Mouse (Mus musculus): ENCODE measurements around the gene Trpm6. TPM values are rescaled to one million over a fixed set of nuclear protein-coding genes. Genes with fewer than 3 reads are reported as not detected.
A peak's percentile ranks its signal among the peaks of the same experiment; 100 is the strongest.

The Trpm6 gene
- polyA plus RNA-seq (2015; fragmentation: Nextera tagmentation; extraction: Ambion mirVana): 4.5 and 5.7 TPM in 2 replicates

- DNase-seq (ENCODE audit: low spot score) (peak; percentile 57), ATAC-seq (peak; percentile 87)
- TF ChIP-seq CTCF (IDR thresholded peaks at IDR 0.05): no peak
- H3K27me3 ChIP-seq (replicated peaks; ENCODE audit: insufficient read depth, low read length): no peaks in the 10 kb centered on the region
- peak within 1 kb of the TSS; percentile 73 for H3K27ac ChIP-seq (ENCODE audit: low read length)
- no peaks in the 10 kb centered on the region for H3K4me1 ChIP-seq (ENCODE audit: insufficient read depth, low read depth, low read length)
- H3K4me3 ChIP-seq (ENCODE audit: low read depth, low read length): peak within 1 kb of the TSS; percentile 44
- H3K4me2 ChIP-seq (replicated peaks; ENCODE audit: low read depth, low read length): peak within 1 kb of the TSS; percentile 72
- H3K9ac ChIP-seq (replicated peaks; ENCODE audit: low read depth): peak within 1 kb of the TSS; percentile 4
- H3K36me3 ChIP-seq (ENCODE audit: insufficient read depth, low read length): no peaks in the 10 kb centered on the region
- 4% methylated on average over 41 of the region's 41 CpGs for WGBS
- no peaks in the 10 kb centered on the region for H3K9me3 ChIP-seq (ENCODE audit: low read length)
These were observed at the start of gene Trpm6 for GRCm38 (mm10) chr19:18749598-18750339. Trpm6 (plus strand) TSS chr19:18749983.

GRCm38 (mm10) chr19:18708101-18708500, 41.7 kb upstream of the Trpm6 start:
- H3K4me3 ChIP-seq (ENCODE audit: low read depth, low read length): no peak overlapping the region

DNA sequence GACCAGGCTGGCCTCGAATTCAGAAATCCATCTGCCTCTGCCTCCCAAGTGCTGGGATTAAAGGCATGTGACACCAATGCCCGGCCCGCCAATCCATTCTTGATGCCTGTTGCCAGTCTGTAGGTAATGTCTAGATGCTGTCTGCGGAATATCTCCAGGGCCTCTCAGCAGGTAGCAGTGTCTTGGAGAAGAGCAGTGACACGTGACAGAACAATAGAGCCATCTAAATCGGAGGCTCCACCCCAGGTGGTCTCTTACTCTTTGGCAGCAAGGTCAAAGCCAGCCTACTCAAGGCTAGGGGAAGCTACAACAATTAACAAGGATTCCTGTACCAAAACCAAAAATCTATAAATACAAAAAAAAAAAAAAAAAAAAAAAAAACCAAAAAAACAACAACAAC, 38.9 kb upstream of the Trpm6 start:
- no peak for ATAC-seq
- Histone ChIP-seq H3K9me3 (ENCODE audit: low read length) (no peaks in the 10 kb centered on the region), H3K27ac (ENCODE audit: low read length) (no peak overlapping the region), H3K36me3 (ENCODE audit: insufficient read depth, low read length) (no peaks in the 10 kb centered on the region), H3K4me2 (replicated peaks; ENCODE audit: low read depth, low read length) (no peak overlapping the region), H3K4me3 (ENCODE audit: low read depth, low read length) (no peak overlapping the region), H3K9ac (replicated peaks; ENCODE audit: low read depth) (no peak overlapping the region), H3K27me3 (replicated peaks; ENCODE audit: insufficient read depth, low read length) (no peaks in the 10 kb centered on the region), H3K4me1 (ENCODE audit: insufficient read depth, low read depth, low read length) (peaks cover 11% of the 10 kb centered on the region; the same call in 1 of the 2 replicates)
- 82% methylated on average over 6 of the region's 6 CpGs for WGBS
- no peak for DNase-seq (ENCODE audit: low spot score)
- TF ChIP-seq CTCF (IDR thresholded peaks at IDR 0.05) (no peak), EP300 (IDR thresholded peaks at IDR 0.05) (no peak)

More at GRCm38 (mm10) chr19:18708101-18708500, 41.7 kb upstream of the Trpm6 start:
- no peak overlapping the region for H3K4me2 ChIP-seq (replicated peaks; ENCODE audit: low read depth, low read length)
- H3K36me3 ChIP-seq (ENCODE audit: insufficient read depth, low read length): no peaks in the 10 kb centered on the region
- no peaks in the 10 kb centered on the region for H3K4me1 ChIP-seq (ENCODE audit: insufficient read depth, low read depth, low read length)
- H3K27ac ChIP-seq (ENCODE audit: low read length): no peak overlapping the region
- H3K27me3 ChIP-seq (replicated peaks; ENCODE audit: insufficient read depth, low read length): no peaks in the 10 kb centered on the region
- ATAC-seq (no peak), DNase-seq (ENCODE audit: low spot score) (no peak)
- H3K9me3 ChIP-seq (ENCODE audit: low read length): no peaks in the 10 kb centered on the region
- H3K9ac ChIP-seq (replicated peaks; ENCODE audit: low read depth): no peak overlapping the region
- TF ChIP-seq EP300 (IDR thresholded peaks at IDR 0.05) (no peak), CTCF (IDR thresholded peaks at IDR 0.05) (no peak)

GRCm38 (mm10) chr19:18711589-18711988, 38.2 kb upstream of the Trpm6 start:
- no peaks in the 10 kb centered on the region for H3K27me3 ChIP-seq (replicated peaks; ENCODE audit: insufficient read depth, low read length)
- no peak overlapping the region for H3K4me3 ChIP-seq (ENCODE audit: low read depth, low read length)
- peaks cover 11% of the 10 kb centered on the region; the same call in 1 of the 2 replicates for H3K4me1 ChIP-seq (ENCODE audit: insufficient read depth, low read depth, low read length)
- ATAC-seq (no peak), DNase-seq (ENCODE audit: low spot score) (peak; percentile 8)
- H3K36me3 ChIP-seq (ENCODE audit: insufficient read depth, low read length): no peaks in the 10 kb centered on the region
- TF ChIP-seq EP300 (IDR thresholded peaks at IDR 0.05) (no peak), CTCF (IDR thresholded peaks at IDR 0.05) (no peak)
- no peaks in the 10 kb centered on the region for H3K9me3 ChIP-seq (ENCODE audit: low read length)
- 72% methylated on average over 9 of the region's 9 CpGs for WGBS
- H3K4me2 ChIP-seq (replicated peaks; ENCODE audit: low read depth, low read length): no peak overlapping the region
- no peak overlapping the region for H3K9ac ChIP-seq (replicated peaks; ENCODE audit: low read depth)
- H3K27ac ChIP-seq (ENCODE audit: low read length): no peak overlapping the region

DNA sequence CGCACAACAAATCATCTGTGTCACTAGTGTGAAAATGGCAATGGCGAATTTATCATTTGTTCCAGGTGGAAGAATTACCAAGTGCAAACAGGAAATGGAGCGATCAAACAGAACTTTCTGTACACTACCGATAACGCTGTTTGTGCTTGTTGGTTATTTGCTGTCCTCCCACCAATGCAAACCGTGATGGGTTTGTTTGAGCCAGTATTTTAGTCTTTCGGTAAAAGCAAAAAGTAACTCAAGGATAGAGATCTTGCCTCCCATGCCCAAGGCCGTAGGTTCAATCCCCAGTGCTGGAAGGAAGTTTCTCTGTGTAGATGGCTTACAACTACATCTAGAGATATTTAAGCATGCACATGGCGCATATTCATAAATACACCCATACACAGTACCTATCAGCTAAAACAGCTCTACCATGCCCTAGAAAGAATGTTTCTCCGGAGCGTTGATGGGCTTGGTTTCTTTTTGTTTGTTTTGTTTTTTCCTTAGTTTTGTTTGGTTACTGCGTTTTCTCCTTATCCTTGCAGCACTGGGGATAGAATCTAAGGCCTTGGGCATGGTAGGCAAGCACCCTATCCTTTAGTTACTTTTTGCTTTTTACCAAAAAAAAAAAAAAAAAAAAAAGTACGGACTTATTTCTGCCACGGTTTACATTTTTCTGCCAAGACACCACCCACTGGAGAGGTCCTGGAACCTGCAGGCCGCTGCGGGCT, 37.5 kb upstream of the Trpm6 start:
- peak overlapping the region; percentile 94 for H3K4me2 ChIP-seq (replicated peaks; ENCODE audit: low read depth, low read length)
- TF ChIP-seq EP300 (IDR thresholded peaks at IDR 0.05) (no peak), CTCF (IDR thresholded peaks at IDR 0.05) (no peak)
- peaks cover 11% of the 10 kb centered on the region; the same call in 1 of the 2 replicates for H3K4me1 ChIP-seq (ENCODE audit: insufficient read depth, low read depth, low read length)
- H3K27ac ChIP-seq (ENCODE audit: low read length): peak overlapping the region; percentile 94
- H3K4me3 ChIP-seq (ENCODE audit: low read depth, low read length): peak overlapping the region; percentile 66
- H3K27me3 ChIP-seq (replicated peaks; ENCODE audit: insufficient read depth, low read length): no peaks in the 10 kb centered on the region
- H3K36me3 ChIP-seq (ENCODE audit: insufficient read depth, low read length): no peaks in the 10 kb centered on the region
- H3K9ac ChIP-seq (replicated peaks; ENCODE audit: low read depth): peak overlapping the region; percentile 55
- H3K9me3 ChIP-seq (ENCODE audit: low read length): no peaks in the 10 kb centered on the region
- WGBS: 49% methylated on average over 16 of the region's 16 CpGs
- ATAC-seq (no peak), DNase-seq (ENCODE audit: low spot score) (no peak)

- Histone ChIP-seq H3K9me3 (ENCODE audit: low read length) (no peaks in the 10 kb centered on the region), H3K9ac (replicated peaks; ENCODE audit: low read depth) (peak within 1 kb of the TSS; percentile 65), H3K27ac (ENCODE audit: low read length) (peak within 1 kb of the TSS; percentile 94), H3K36me3 (ENCODE audit: insufficient read depth, low read length) (no peaks in the 10 kb centered on the region), H3K4me3 (ENCODE audit: low read depth, low read length) (peak within 1 kb of the TSS; percentile 66), H3K4me2 (replicated peaks; ENCODE audit: low read depth, low read length) (peak within 1 kb of the TSS; percentile 94), H3K27me3 (replicated peaks; ENCODE audit: insufficient read depth, low read length) (no peaks in the 10 kb centered on the region), H3K4me1 (ENCODE audit: insufficient read depth, low read depth, low read length) (peaks cover 11% of the 10 kb centered on the region; the same call in 1 of the 2 replicates)
- 1% methylated on average over 31 of the region's 49 CpGs for WGBS
- DNase-seq (ENCODE audit: low spot score): peak; percentile 98
- peak; percentile 99 for ATAC-seq
- no peak for TF ChIP-seq EP300 (IDR thresholded peaks at IDR 0.05)
- peak; percentile 88 for TF ChIP-seq CTCF (IDR thresholded peaks at IDR 0.05)
These were observed 36.9 kb upstream of the Trpm6 start, which contains the start of gene D030056L22Rik for GRCm38 (mm10) chr19:18712866-18713300. D030056L22Rik (plus strand) TSS chr19:18713193.

All from lung, postnatal 0 days (tissue).